In the genomic region with DNA sequence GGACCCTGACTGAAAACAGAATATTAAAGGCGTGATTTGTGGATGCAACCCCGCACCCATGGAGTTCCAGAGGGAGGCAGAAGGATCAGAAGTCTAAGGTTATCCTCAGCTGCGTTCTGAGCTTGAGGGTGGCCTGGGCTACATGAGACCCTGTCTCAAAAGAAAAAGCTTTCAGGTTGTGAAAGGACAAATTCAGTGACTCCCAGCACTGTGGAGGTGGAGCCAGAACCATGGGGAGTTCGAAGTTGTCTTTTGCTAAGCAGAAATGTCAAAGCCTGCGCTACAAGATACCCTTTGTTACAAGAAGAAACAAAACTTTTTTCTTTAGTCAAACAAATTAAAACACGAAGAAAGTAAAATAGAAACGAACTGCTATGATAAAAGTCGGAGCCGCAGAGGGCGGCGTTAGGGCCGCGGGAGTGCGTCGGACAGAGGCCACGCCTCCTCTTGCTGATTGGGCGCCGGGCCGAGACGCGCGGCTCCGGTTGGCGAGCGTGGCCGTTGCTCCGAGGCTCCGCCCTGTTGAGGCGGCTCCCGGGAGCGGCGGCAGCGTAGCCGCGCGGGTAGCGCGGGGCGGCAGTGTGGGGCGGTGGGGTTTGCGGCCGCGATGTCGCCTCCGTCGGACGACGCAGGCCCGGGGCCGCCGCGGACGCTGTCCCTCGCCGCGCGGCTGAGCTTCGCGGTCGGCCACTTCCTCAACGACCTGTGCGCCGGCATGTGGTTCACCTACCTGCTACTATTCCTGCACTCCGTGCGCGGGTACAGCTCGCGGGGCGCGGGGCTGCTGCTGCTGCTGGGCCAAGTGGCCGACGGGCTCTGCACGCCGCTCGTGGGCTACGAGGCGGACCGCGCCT, we compare ENCODE assay signal across 8 mouse cellular contexts. TPM values are rescaled to one million over a fixed set of nuclear protein-coding genes. Genes with fewer than 3 reads are reported as not detected.
DNase-seq lines count a peak whose midpoint lies in the region; ATAC-seq and TF ChIP-seq lines count a peak whose summit lies in the region.

A gene (plus strand): TSS at position 501 of the 854 bp plus-strand sequence.

- H3K36me3 ChIP-seq in G1E (replicated peaks) = peaks cover 37% of the 10 kb centered on the region
- no peaks in the 10 kb centered on the region for H3K36me3 ChIP-seq in forebrain, postnatal 0 days (ENCODE audit: insufficient read depth)
- H3K36me3 ChIP-seq in lung, embryonic 14.5 days (ENCODE audit: insufficient read depth) = peaks cover 11% of the 10 kb centered on the region; the same call in 1 of the 2 replicates

- H3K4me3 ChIP-seq in G1E (ENCODE audit: low read depth, low read length) = peak within 1 kb of the TSS; percentile 88
- H3K4me3 ChIP-seq in cerebellum, adult 2 months (replicated peaks; ENCODE audit: insufficient read depth, low read depth, low read length) = peak within 1 kb of the TSS; percentile 82
- H3K4me3 ChIP-seq in forebrain, postnatal 0 days (ENCODE audit: low read depth, low read length) = peak within 1 kb of the TSS; percentile 80
- H3K4me3 ChIP-seq in layer of hippocampus, adult 2 months = peak within 1 kb of the TSS; percentile 83
- H3K4me3 ChIP-seq in lung, embryonic 14.5 days (ENCODE audit: low read depth, low read length) = peak within 1 kb of the TSS; percentile 78

- WGBS in cerebellum, adult 2 months = 2% methylated on average over 79 of the region's 79 CpGs
- 2% methylated on average over 75 of the region's 79 CpGs for WGBS in forebrain, postnatal 0 days
- WGBS in lung, embryonic 14.5 days = 2% methylated on average over 75 of the region's 79 CpGs

- no peak for TF ChIP-seq CTCF in G1E (IDR thresholded peaks at IDR 0.05; ENCODE audit: low read depth, low read length)
- TF ChIP-seq CTCF in cerebellum, adult 2 months (IDR thresholded peaks at IDR 0.05; ENCODE audit: borderline replicate concordance, insufficient read depth, low read depth, low read length) = no peak
- no peak for TF ChIP-seq CTCF in forebrain, postnatal 0 days (IDR thresholded peaks at IDR 0.05; ENCODE audit: low read depth)
- TF ChIP-seq CTCF in layer of hippocampus, adult 2 months (conservative IDR thresholded peaks at IDR 0.05) = no peak
- no peak for TF ChIP-seq CTCF in lung, embryonic 14.5 days (IDR thresholded peaks at IDR 0.05; ENCODE audit: low read depth)

- peak within 1 kb of the TSS; percentile 70 for H3K9ac ChIP-seq in forebrain, postnatal 0 days
- H3K9ac ChIP-seq in lung, embryonic 14.5 days = peak within 1 kb of the TSS; percentile 81

- H3K9me3 ChIP-seq in G1E (replicated peaks) = no peaks in the 10 kb centered on the region
- no peaks in the 10 kb centered on the region for H3K9me3 ChIP-seq in forebrain, postnatal 0 days (ENCODE audit: low read length)
- no peaks in the 10 kb centered on the region for H3K9me3 ChIP-seq in lung, embryonic 14.5 days (ENCODE audit: low read depth, low read length)

- H3K4me1 ChIP-seq in G1E (ENCODE audit: insufficient read depth, low read depth, low read length) = peaks cover 82% of the 10 kb centered on the region
- peaks cover 20% of the 10 kb centered on the region for H3K4me1 ChIP-seq in cerebellum, adult 2 months (ENCODE audit: control insufficient read depth, insufficient read depth, low read length)
- H3K4me1 ChIP-seq in forebrain, postnatal 0 days (ENCODE audit: insufficient read depth) = peaks cover 8% of the 10 kb centered on the region
- peaks cover 21% of the 10 kb centered on the region for H3K4me1 ChIP-seq in lung, embryonic 14.5 days (ENCODE audit: insufficient read depth)

- H3K27ac ChIP-seq in cerebellum, adult 2 months (ENCODE audit: insufficient read depth, low read length) = no peak within 1 kb of the TSS
- no peak within 1 kb of the TSS for H3K27ac ChIP-seq in forebrain, postnatal 0 days (ENCODE audit: low read depth, low read length)
- peak within 1 kb of the TSS; percentile 87 for H3K27ac ChIP-seq in layer of hippocampus, adult 2 months
- peak within 1 kb of the TSS; percentile 69; the same call in 1 of the 2 replicates for H3K27ac ChIP-seq in lung, embryonic 14.5 days (ENCODE audit: low read depth)

- H3K4me2 ChIP-seq in forebrain, postnatal 0 days (ENCODE audit: low read depth) = peak within 1 kb of the TSS; percentile 95
- peak within 1 kb of the TSS; percentile 100 for H3K4me2 ChIP-seq in lung, embryonic 14.5 days

- intact Hi-C loops in heart, postnatal 36 days (cut with DNase I) = no loop called here

- TF ChIP-seq POLR2A in cerebellum, adult 2 months (IDR thresholded peaks at IDR 0.05; ENCODE audit: borderline replicate concordance, insufficient read depth, low read length) = peak; percentile 58

- ATAC-seq in G1E (ENCODE audit: extremely low read depth, insufficient number of reproducible peaks, low FRiP score, poor library complexity, severe bottlenecking) = peak; percentile 55
- ATAC-seq in forebrain, postnatal 0 days = peak; percentile 96
- ATAC-seq in lung, embryonic 14.5 days (ENCODE audit: insufficient read depth) = peak; percentile 84
- ATAC-seq in neutrophil, adult 5-6 weeks (ENCODE audit: extremely low read depth, insufficient number of reproducible peaks, low FRiP score, poor library complexity, severe bottlenecking) = peak; percentile 75

- no peaks in the 10 kb centered on the region for H3K27me3 ChIP-seq in G1E (ENCODE audit: insufficient read depth, low read length)
- no peaks in the 10 kb centered on the region for H3K27me3 ChIP-seq in cerebellum, adult 2 months (ENCODE audit: control insufficient read depth, insufficient read depth, low read length)
- no peaks in the 10 kb centered on the region for H3K27me3 ChIP-seq in forebrain, postnatal 0 days (ENCODE audit: insufficient read depth, low read length)
- H3K27me3 ChIP-seq in lung, embryonic 14.5 days (ENCODE audit: insufficient read depth, low read length) = no peaks in the 10 kb centered on the region

- DNase-seq in G1E (ENCODE audit: low spot score) = peak; percentile 94
- DNase-seq in cerebellum, adult 2 months = peak; percentile 92
- DNase-seq in forebrain, postnatal 0 days = peak; percentile 97
- peak; percentile 92 to 93 for DNase-seq in heart, postnatal 36 days
- peak; percentile 92 to 93 for DNase-seq in layer of hippocampus, adult 2 months (ENCODE audit: low spot score in 2 of 2)
- peak; percentile 96 for DNase-seq in lung, embryonic 14.5 days
- DNase-seq in testis, postnatal 14 days (ENCODE audit: low spot score) = peak; percentile 91

RNA-seq across cellular contexts. Expression of the gene that starts here (rescaled TPM):
- 14.3 and 14.4 TPM in 2 replicates for total RNA-seq in G1E (2014; fragmentation: Nextera tagmentation)
- total RNA-seq in G1E (2017) = 13.1 and 14.6 TPM in 2 replicates
- polyA plus RNA-seq in G1E (2012) = 46.7 and 48.2 TPM in 2 replicates
- polyA plus RNA-seq in cerebellum, adult 2 months (2012; rRNA removed) = 34.8 and 35.0 TPM in 2 replicates
- total RNA-seq in forebrain, postnatal 0 days (2014; rRNA removed) = 19.8 and 23.4 TPM in 2 replicates
- polyA plus RNA-seq in forebrain, postnatal 0 days (2015; fragmentation: Nextera tagmentation; extraction: Ambion mirVana) = 10.1 TPM in 2 replicates
- 10 to 100 TPM; 11.7 to 12.5 TPM for total RNA-seq in heart, postnatal 36 days (2021)
- total RNA-seq in layer of hippocampus, adult 2 months (2021) = 10 to 100 TPM; 42.8 to 45.9 TPM
- 7.7 and 8.5 TPM in 2 replicates for polyA plus RNA-seq in lung, embryonic 14.5 days (2014; fragmentation: Nextera tagmentation; extraction: Ambion mirVana)
- 2.6 and 2.8 TPM in 2 replicates for total RNA-seq in neutrophil, adult 5-6 weeks (2017)

Comparison
In these comparisons a context has a peak if more than half of its experiments do, and no peak if none do; other contexts are left out.
1. H3K27ac ChIP-seq: peak in layer of hippocampus, adult 2 months (single experiment) and lung, embryonic 14.5 days (single experiment); none in cerebellum, adult 2 months (single experiment) and forebrain, postnatal 0 days (single experiment).
2. Peak in every context shown above with its lines, with median percentiles within 50 percentile points of each other: ATAC-seq, DNase-seq and H3K4me3 ChIP-seq.